17 mouse cellular contexts compared by ENCODE assay signal in the genomic region with DNA sequence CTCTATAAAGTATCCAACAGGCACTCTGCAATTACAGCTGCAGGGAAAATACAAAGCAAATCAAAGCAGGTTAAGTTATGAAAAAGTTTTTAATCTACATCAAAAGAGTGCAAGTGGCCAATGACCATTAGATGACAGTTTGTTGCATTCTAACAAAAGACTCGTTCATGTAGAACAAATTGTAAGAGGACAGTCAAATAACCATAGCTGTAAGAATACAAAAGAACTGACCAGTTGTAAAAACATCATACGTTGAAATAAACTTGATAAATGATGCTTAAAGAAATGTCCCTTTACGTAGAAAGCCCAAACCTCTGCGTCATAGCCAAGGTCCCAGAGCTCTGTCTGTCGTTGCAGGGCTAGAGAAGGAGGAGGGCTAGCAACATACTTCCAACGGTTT.
DNase-seq lines count a peak whose midpoint lies in the region.
"Had no signal": no experiment of that assay in that cellular context is flagged by ENCODE, and none has a peak within 500 bp of the region (broad histone marks: within the 10 kb centered on the region; RNA-seq: fewer than 3 reads in every experiment).

No protein-coding gene starts in this region.

- peak; percentile 69 for DNase-seq in Muller cell, postnatal 12 days (ENCODE audit: inconsistent ontology term)
- DNase-seq in retina, embryonic 14.5 days (ENCODE audit: low spot score) = peak; percentile 63
- peak; percentile 54 for DNase-seq in retina, postnatal 1 day
- no peak for DNase-seq in cerebellum, postnatal 14 days
- no peak for DNase-seq in cerebellum, adult 11-12 months
- no peak for DNase-seq in layer of hippocampus, adult 9-10 months (ENCODE audit: low spot score)
- DNase-seq: adrenal gland, adult 2 months; adrenal gland, adult 8-10 months; adrenal gland, postnatal 10 days; adrenal gland, postnatal 14 days; adrenal gland, postnatal 25 days; adrenal gland, postnatal 36 days; B cell, adult 2 months; cerebellum, adult 11 months; cerebellum, adult 18-20 months; cerebellum, adult 2 months; cerebellum, adult 8-10 months had no signal

Comparison
In these comparisons a context has a peak if more than half of its experiments do, and no peak if none do; other contexts are left out.
1. DNase-seq: peak in Muller cell, postnatal 12 days (single experiment), retina, embryonic 14.5 days (single experiment) and retina, postnatal 1 day (single experiment); none in cerebellum, postnatal 14 days (0 of 2), cerebellum, adult 11-12 months (single experiment) and layer of hippocampus, adult 9-10 months (single experiment).